Mouse (Mus musculus): Measurements from ENCODE around the gene BC048507.

DNA sequence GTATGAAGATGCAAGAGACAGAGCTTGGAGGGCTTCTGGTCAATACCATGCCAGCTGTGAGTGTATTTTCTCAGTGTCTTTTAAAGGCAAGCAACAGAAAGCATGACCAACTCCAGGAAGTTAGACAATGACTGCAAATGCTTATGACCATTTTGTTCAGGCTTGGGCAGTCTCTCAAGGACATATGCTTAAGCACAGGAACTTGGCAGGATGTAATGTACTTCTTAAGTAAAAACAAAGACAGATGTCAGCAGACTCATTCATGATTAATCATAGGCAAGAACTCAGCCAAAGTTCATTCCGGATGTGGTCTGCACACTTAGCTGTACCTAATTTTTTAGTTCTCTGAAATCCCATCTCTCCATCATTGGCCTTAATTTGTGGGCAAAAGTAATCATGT is 44.5 kb upstream of the BC048507 start:
- TF ChIP-seq CTCF (conservative IDR thresholded peaks at IDR 0.05; ENCODE audit: insufficient read depth, insufficient read length, low read depth, low read length) (no peak), POLR2A (IDR thresholded peaks at IDR 0.05; ENCODE audit: low read depth, low read length) (no peak)
